Mouse (Mus musculus): ENCODE results near the gene Tenm4. TPM values are rescaled to one million over a fixed set of nuclear protein-coding genes. Genes with fewer than 3 reads are reported as not detected.

The Tenm4 gene
- total and polyA plus RNA-seq, 3 experiments, result 0.03 to 0.26 (median 0.04) TPM

GRCm38 (mm10) chr7:96492696-96493095, 321.6 kb downstream of the Tenm4 start:
- no peak overlapping the region for H3K4me2 ChIP-seq (ENCODE audit: insufficient read depth, low read depth, poor library complexity, severe bottlenecking)
- no peak overlapping the region for H3K4me3 ChIP-seq (replicated peaks in 1 of 3; ENCODE audit: low read depth in 2 of 3, low read length in 2 of 3, poor library complexity in 1 of 3)
- no peaks in the 10 kb centered on the region for H3K4me1 ChIP-seq (ENCODE audit: control insufficient read depth in 1 of 2, insufficient read depth in 2 of 2)
- no peak for TF ChIP-seq MEF2A (IDR thresholded peaks at IDR 0.05; ENCODE audit: borderline replicate concordance, low read depth, low read length)
- no peak for TF ChIP-seq BHLHE40 (IDR thresholded peaks at IDR 0.05; ENCODE audit: low read depth, low read length)
- TF ChIP-seq ELF1 (IDR thresholded peaks at IDR 0.05; ENCODE audit: low read depth, low read length), result no peak
- no peak for TF ChIP-seq MAX (IDR thresholded peaks at IDR 0.05; ENCODE audit: low read length)
- in situ Hi-C loops (cut with MboI; ENCODE audit: low pct_ligation_motif_present, low pct_unique_long_range_greater_than_20kb, low sequenced_read_pairs) (no loop called here), dilution Hi-C loops (cut with MboI; ENCODE audit: extremely low pct_ligation_motif_present, extremely low pct_unique_long_range_greater_than_20kb, low sequenced_read_pairs) (no loop called here)
- no peak overlapping the region for H3K9ac ChIP-seq (ENCODE audit: insufficient read depth, low read depth)
- no peak for DNase-seq (ENCODE audit: extremely low read depth)
- H3K9me3 ChIP-seq (replicated peaks; ENCODE audit: low read length), result no peaks in the 10 kb centered on the region
- no peaks in the 10 kb centered on the region for H3K27me3 ChIP-seq (replicated peaks)
- H3K27ac ChIP-seq (ENCODE audit: insufficient read depth, low read depth), result no peak overlapping the region
- no peaks in the 10 kb centered on the region for H3K79me2 ChIP-seq (replicated peaks; ENCODE audit: control insufficient read depth, extremely low read depth, insufficient read depth, poor library complexity, severe bottlenecking)
- no peaks in the 10 kb centered on the region for H3K36me3 ChIP-seq (replicated peaks in 1 of 2; ENCODE audit: control insufficient read depth in 1 of 2, insufficient read depth in 1 of 2, low read length in 1 of 2)

GRCm38 (mm10) chr7:96494057-96494456, 323.0 kb downstream of the Tenm4 start:
- Histone ChIP-seq H3K9ac (ENCODE audit: insufficient read depth, low read depth) (no peak overlapping the region), H3K4me2 (ENCODE audit: insufficient read depth, low read depth, poor library complexity, severe bottlenecking) (no peak overlapping the region), H3K4me1 (ENCODE audit: control insufficient read depth in 1 of 2, insufficient read depth in 2 of 2) (no peaks in the 10 kb centered on the region), H3K4me3 (replicated peaks in 1 of 3; ENCODE audit: low read depth in 2 of 3, low read length in 2 of 3, poor library complexity in 1 of 3) (no peak overlapping the region), H3K79me2 (replicated peaks; ENCODE audit: control insufficient read depth, extremely low read depth, insufficient read depth, poor library complexity, severe bottlenecking) (no peaks in the 10 kb centered on the region), H3K36me3 (replicated peaks in 1 of 2; ENCODE audit: control insufficient read depth in 1 of 2, insufficient read depth in 1 of 2, low read length in 1 of 2) (no peaks in the 10 kb centered on the region), H3K9me3 (replicated peaks; ENCODE audit: low read length) (no peaks in the 10 kb centered on the region), H3K27ac (ENCODE audit: insufficient read depth, low read depth) (no peak overlapping the region), H3K27me3 (replicated peaks) (no peaks in the 10 kb centered on the region)
- TF ChIP-seq BHLHE40 (IDR thresholded peaks at IDR 0.05; ENCODE audit: low read depth, low read length) (no peak), SMC3 (IDR thresholded peaks at IDR 0.05; ENCODE audit: low read depth, low read length) (no peak), IRF4 (IDR thresholded peaks at IDR 0.05; ENCODE audit: low read depth, low read length) (no peak), JUND (conservative IDR thresholded peaks at IDR 0.05; ENCODE audit: low read depth, low read length) (no peak), MAX (IDR thresholded peaks at IDR 0.05; ENCODE audit: low read length) (no peak), ZC3H11A (IDR thresholded peaks at IDR 0.05; ENCODE audit: low read depth, low read length) (no peak), POLR2A (IDR thresholded peaks at IDR 0.05; ENCODE audit: low read depth, low read length) (no peak), CHD2 (IDR thresholded peaks at IDR 0.05; ENCODE audit: low read length) (no peak), MAFK (IDR thresholded peaks at IDR 0.05; ENCODE audit: insufficient replicate concordance, low read length) (no peak), NELFE (IDR thresholded peaks at IDR 0.05; ENCODE audit: low read depth, low read length) (no peak), SIN3A (IDR thresholded peaks at IDR 0.05; ENCODE audit: low read length) (no peak), USF1 (IDR thresholded peaks at IDR 0.05; ENCODE audit: low read depth, low read length) (no peak), TCF12 (IDR thresholded peaks at IDR 0.05; ENCODE audit: low read depth, low read length) (no peak)
- dilution Hi-C loops (cut with MboI; ENCODE audit: extremely low pct_ligation_motif_present, extremely low pct_unique_long_range_greater_than_20kb, low sequenced_read_pairs), result no loop called here
- DNase-seq (ENCODE audit: extremely low read depth), result no peak
- in situ Hi-C loops (cut with MboI; ENCODE audit: low pct_ligation_motif_present, low pct_unique_long_range_greater_than_20kb, low sequenced_read_pairs), result no loop called here

GRCm38 (mm10) chr7:96500108-96500507, 329.1 kb downstream of the Tenm4 start:
- Histone ChIP-seq H3K36me3 (replicated peaks in 1 of 2; ENCODE audit: control insufficient read depth in 1 of 2, insufficient read depth in 1 of 2, low read length in 1 of 2) (no peaks in the 10 kb centered on the region), H3K79me2 (replicated peaks; ENCODE audit: control insufficient read depth, extremely low read depth, insufficient read depth, poor library complexity, severe bottlenecking) (no peaks in the 10 kb centered on the region), H3K4me1 (ENCODE audit: control insufficient read depth in 1 of 2, insufficient read depth in 2 of 2) (no peaks in the 10 kb centered on the region), H3K9ac (ENCODE audit: insufficient read depth, low read depth) (no peak overlapping the region), H3K4me2 (ENCODE audit: insufficient read depth, low read depth, poor library complexity, severe bottlenecking) (no peak overlapping the region), H3K4me3 (replicated peaks in 1 of 3; ENCODE audit: low read depth in 2 of 3, low read length in 2 of 3, poor library complexity in 1 of 3) (no peak overlapping the region), H3K27ac (ENCODE audit: insufficient read depth, low read depth) (no peak overlapping the region), H3K9me3 (replicated peaks; ENCODE audit: low read length) (no peaks in the 10 kb centered on the region), H3K27me3 (replicated peaks) (no peaks in the 10 kb centered on the region)
- in situ Hi-C loops (cut with MboI; ENCODE audit: low pct_ligation_motif_present, low pct_unique_long_range_greater_than_20kb, low sequenced_read_pairs), result no loop called here
- no peak for DNase-seq (ENCODE audit: extremely low read depth)
- dilution Hi-C loops (cut with MboI; ENCODE audit: extremely low pct_ligation_motif_present, extremely low pct_unique_long_range_greater_than_20kb, low sequenced_read_pairs), result no loop called here
- TF ChIP-seq ETS1 (conservative IDR thresholded peaks at IDR 0.05; ENCODE audit: low read depth, low read length), result no peak
- TF ChIP-seq MXI1 (IDR thresholded peaks at IDR 0.05; ENCODE audit: low read depth, low read length), result no peak
- no peak for TF ChIP-seq UBTF (IDR thresholded peaks at IDR 0.05; ENCODE audit: low read depth, low read length)
- no peak for TF ChIP-seq JUN (IDR thresholded peaks at IDR 0.05; ENCODE audit: insufficient read depth, low read depth, low read length)
- no peak for TF ChIP-seq SIN3A (IDR thresholded peaks at IDR 0.05; ENCODE audit: low read length)
- no peak for TF ChIP-seq PAX5 (IDR thresholded peaks at IDR 0.05; ENCODE audit: low read length)
- no peak for TF ChIP-seq ZNF384 (IDR thresholded peaks at IDR 0.05; ENCODE audit: low read depth, low read length)
- TF ChIP-seq TBP (conservative IDR thresholded peaks at IDR 0.05; ENCODE audit: low read depth, low read length), result no peak
- no peak for TF ChIP-seq CHD2 (IDR thresholded peaks at IDR 0.05; ENCODE audit: low read length)
- no peak for TF ChIP-seq SMC3 (IDR thresholded peaks at IDR 0.05; ENCODE audit: low read depth, low read length)
- TF ChIP-seq NRF1 (IDR thresholded peaks at IDR 0.05; ENCODE audit: low read depth, low read length), result no peak
- TF ChIP-seq NELFE (IDR thresholded peaks at IDR 0.05; ENCODE audit: low read depth, low read length), result no peak
- no peak for TF ChIP-seq MYC (IDR thresholded peaks at IDR 0.05; ENCODE audit: low read depth, low read length)
- TF ChIP-seq MEF2A (IDR thresholded peaks at IDR 0.05; ENCODE audit: borderline replicate concordance, low read depth, low read length), result no peak
- no peak for TF ChIP-seq ELF1 (IDR thresholded peaks at IDR 0.05; ENCODE audit: low read depth, low read length)
- no peak for TF ChIP-seq TCF12 (IDR thresholded peaks at IDR 0.05; ENCODE audit: low read depth, low read length)
- no peak for TF ChIP-seq KAT2A (IDR thresholded peaks at IDR 0.05; ENCODE audit: insufficient replicate concordance, low read length)
- TF ChIP-seq MAX (IDR thresholded peaks at IDR 0.05; ENCODE audit: low read length), result no peak

Measured in CH12.LX (cell line).